Mouse (Mus musculus) neural tube, embryonic 13.5 days (tissue): ENCODE data around the gene Tead3. TPM values are rescaled to one million over a fixed set of nuclear protein-coding genes. Genes with fewer than 3 reads are reported as not detected.
A peak's percentile ranks its signal among the peaks of the same experiment; 100 is the strongest.
"Not testable (repeated sequence)": the region's sequence is repeated elsewhere in the genome, so short reads cannot be mapped to it uniquely, and the experiment has no call there.

Experiments used
- ATAC-seq: fragments of 200-750 bp; cut with Nextera tagmentation; 2 replicates; pipeline ENCODE4 v1.8.0; 2017; ENCODE audit warnings: low read depth, mild to moderate bottlenecking, moderate TSS enrichment, moderate library complexity
- H3K27ac ChIP-seq: fragments of 300-500 bp; sonication (generic); replicated peaks from 2 replicates; pipeline ENCODE4 v1.5.1; 2015; ENCODE audit warnings: moderate library complexity, mild to moderate bottlenecking, inconsistent platforms
- H3K27me3 ChIP-seq: fragments of 300-500 bp; sonication (generic); 2 replicates; pipeline ENCODE4 v1.6.1; 2015; ENCODE audit warnings: mild to moderate bottlenecking, inconsistent platforms
- H3K36me3 ChIP-seq: fragments of 300-500 bp; sonication (generic); 2 replicates; pipeline ENCODE4 v1.6.1; 2015; ENCODE audit warnings: mild to moderate bottlenecking, inconsistent platforms
- H3K4me1 ChIP-seq: fragments of 300-500 bp; sonication (generic); replicated peaks from 2 replicates; pipeline ENCODE4 v1.6.1; 2015; ENCODE audit warnings: inconsistent platforms
- H3K4me2 ChIP-seq: fragments of 300-500 bp; sonication (generic); 2 replicates; pipeline ENCODE4 v1.6.1; 2015; ENCODE audit warnings: inconsistent platforms, mild to moderate bottlenecking, moderate library complexity
- H3K4me3 ChIP-seq: fragments of 300-500 bp; sonication (generic); 2 replicates; pipeline ENCODE4 v1.5.1; 2015; ENCODE audit warnings: mild to moderate bottlenecking, inconsistent platforms
- H3K9ac ChIP-seq: fragments of 300-500 bp; sonication (generic); 2 replicates; pipeline ENCODE4 v1.6.1; 2015; ENCODE audit warnings: moderate library complexity, mild to moderate bottlenecking, inconsistent platforms
- H3K9me3 ChIP-seq: fragments of 300-500 bp; sonication (generic); 2 replicates; pipeline ENCODE4 v1.6.1; 2016; ENCODE audit warnings: inconsistent platforms
- WGBS: fragments of 180-500 bp; shearing (Covaris S2); methylation state at CpG from one replicate; pipeline ENCODE4 v1.1.7; 2015; 5-methylcytosine and 5-hydroxymethylcytosine counted together
- polyA plus RNA-seq: library from polyadenylated mRNA; unstranded; fragments of >200 nt; fragmentation: Nextera tagmentation; extraction: Ambion mirVana; gene quantifications from 2 replicates; pipeline ENCODE4 v1.2.1, GENCODE M21; 2015

Tead3 gene
- polyA plus RNA-seq, 1 experiment from 2014 or later: 2.1 TPM

GRCm38 (mm10) chr17:28337547-28337946, 13.1 kb downstream of the Tead3 start:
- no peak for ATAC-seq
- Histone ChIP-seq H3K4me1 (peaks cover 19% of the 10 kb centered on the region), H3K27ac (no peak overlapping the region), H3K9ac (no peak overlapping the region), H3K4me2 (no peak overlapping the region), H3K9me3 (no peaks in the 10 kb centered on the region), H3K27me3 (peaks cover 7% of the 10 kb centered on the region; the same call in 1 of the 2 replicates), H3K4me3 (no peak overlapping the region), H3K36me3 (no peaks in the 10 kb centered on the region)
- 92% methylated on average over 7 of the region's 7 CpGs for WGBS

DNA sequence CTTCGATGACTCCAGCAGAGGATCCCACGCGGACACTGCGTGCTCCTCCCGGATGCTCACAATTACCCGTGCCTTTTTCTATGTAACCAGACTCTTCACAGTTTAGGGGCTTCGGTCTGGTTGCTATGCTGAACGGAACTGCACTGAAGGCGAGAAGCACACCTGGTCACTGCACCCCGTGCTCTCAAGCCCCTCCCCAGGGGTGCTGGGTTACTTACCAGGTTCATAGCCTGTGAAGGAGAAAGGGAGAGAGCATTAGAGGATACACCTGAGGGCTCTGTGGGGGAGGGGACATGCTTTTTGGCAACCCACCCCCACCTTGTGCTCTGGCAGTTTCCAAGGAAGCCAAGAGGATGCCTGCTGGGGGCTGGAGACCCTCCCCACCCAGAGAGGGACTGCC, 15.3 kb downstream of the Tead3 start:
- 70% methylated on average over 10 of the region's 10 CpGs for WGBS
- Histone ChIP-seq H3K9me3 (no peaks in the 10 kb centered on the region), H3K9ac (no peak overlapping the region), H3K36me3 (peaks cover 15% of the 10 kb centered on the region), H3K4me3 (no peak overlapping the region), H3K4me2 (no peak overlapping the region), H3K4me1 (peaks cover 12% of the 10 kb centered on the region), H3K27me3 (no peaks in the 10 kb centered on the region), H3K27ac (no peak overlapping the region)
- no peak for ATAC-seq

- no peak overlapping the region for H3K9ac ChIP-seq
- peaks cover 23% of the 10 kb centered on the region for H3K36me3 ChIP-seq
- H3K27ac ChIP-seq: no peak overlapping the region
- 59% methylated on average over 31 of the region's 31 CpGs for WGBS
- no peak overlapping the region; the same call in 1 of the 2 replicates for H3K4me2 ChIP-seq
- H3K4me3 ChIP-seq: no peak overlapping the region
- no peaks in the 10 kb centered on the region for H3K9me3 ChIP-seq
- ATAC-seq: no peak
- H3K4me1 ChIP-seq: peaks cover 26% of the 10 kb centered on the region
- no peaks in the 10 kb centered on the region for H3K27me3 ChIP-seq
Observed at GRCm38 (mm10) chr17:28332915-28333546, 17.6 kb downstream of the Tead3 start.

DNA sequence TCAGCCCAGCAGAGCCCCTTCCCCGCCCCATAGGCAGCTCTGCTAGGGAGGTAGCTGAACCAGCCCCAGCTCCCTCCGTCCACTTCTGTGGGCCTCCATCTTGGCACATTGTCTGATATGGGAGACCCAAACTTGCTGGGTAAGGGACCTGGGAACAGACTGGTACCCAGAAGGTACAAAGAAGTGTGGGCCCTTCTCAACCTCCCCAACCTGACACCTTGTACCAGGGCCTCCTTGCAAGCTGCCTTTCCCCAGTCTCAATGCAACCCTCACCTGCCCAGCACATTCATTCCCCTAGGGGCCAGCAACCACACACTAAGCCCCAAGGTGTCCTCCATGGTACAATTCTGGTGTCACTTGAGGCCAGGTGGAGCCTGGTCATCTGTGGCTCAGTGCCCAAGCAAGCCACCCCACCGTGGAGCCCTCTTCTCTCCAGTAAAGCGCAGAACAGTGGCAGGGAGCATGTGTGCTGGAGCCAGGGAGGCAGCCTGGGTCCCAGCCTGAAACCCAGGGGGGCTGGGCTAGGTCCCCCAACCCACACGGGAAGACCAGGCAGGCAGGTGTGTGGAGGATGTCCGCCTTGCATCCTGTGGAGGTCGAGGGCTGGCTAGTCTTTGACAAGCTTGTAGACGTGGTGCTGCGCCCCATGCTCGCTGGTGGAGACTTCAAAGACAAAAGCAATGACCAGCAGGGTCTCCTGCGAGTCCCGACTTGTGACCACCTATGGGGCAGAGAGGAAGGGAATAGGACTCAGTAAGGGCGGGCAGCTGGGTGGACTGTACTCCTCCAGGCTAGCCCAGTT, 18.3 kb downstream of the Tead3 start:
- Histone ChIP-seq H3K36me3 (peaks cover 23% of the 10 kb centered on the region), H3K27me3 (no peaks in the 10 kb centered on the region), H3K9me3 (no peaks in the 10 kb centered on the region), H3K9ac (no peak overlapping the region), H3K4me3 (no peak overlapping the region), H3K27ac (no peak overlapping the region), H3K4me2 (no peak overlapping the region), H3K4me1 (peaks cover 34% of the 10 kb centered on the region)
- WGBS: 45% methylated on average over 13 of the region's 13 CpGs
- no peak for ATAC-seq

DNA sequence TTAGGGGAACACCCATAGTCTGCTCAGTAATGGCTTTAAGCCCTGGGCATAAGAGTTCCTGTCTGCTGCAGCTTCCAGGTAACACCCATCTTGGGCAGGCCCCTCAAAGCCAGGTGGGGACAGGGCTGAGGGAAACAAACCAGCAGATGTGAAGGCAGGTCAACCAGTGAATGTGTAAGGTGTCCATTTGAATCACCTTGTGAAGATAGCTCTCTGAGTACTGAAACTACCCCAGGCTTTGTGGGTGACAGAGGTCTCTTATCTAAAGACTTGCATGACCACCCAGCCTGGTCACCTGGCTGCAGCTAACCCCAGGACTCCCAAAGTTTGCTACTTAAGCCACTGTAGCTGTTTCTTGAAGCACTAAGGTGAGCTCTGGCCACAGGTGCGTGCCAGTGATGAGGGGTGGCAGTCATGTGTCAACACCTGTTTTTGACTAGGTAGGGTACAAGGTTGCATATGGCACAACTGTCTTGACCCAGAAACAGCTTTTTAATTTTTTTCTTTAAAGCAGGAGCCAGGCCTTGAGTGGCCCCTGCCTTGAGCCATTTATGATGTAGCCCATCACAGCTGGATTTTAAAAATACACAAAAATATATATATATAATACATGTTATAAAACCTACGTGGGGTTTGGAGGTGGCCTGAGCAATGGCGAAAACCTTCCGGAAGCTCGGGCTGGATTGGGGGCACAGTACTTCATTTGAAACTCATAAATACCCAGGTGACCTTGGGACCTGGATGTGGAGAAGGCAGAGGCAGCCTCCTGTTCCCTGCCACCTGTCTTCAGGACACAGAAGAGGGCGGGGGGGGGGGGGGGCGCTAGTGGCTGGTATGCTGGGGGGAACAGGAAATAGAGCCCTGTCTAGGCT, 19.1 kb downstream of the Tead3 start:
- ATAC-seq: no peak
- no peak overlapping the region for H3K4me3 ChIP-seq
- no peaks in the 10 kb centered on the region for H3K27me3 ChIP-seq
- 36% methylated on average over 7 of the region's 7 CpGs for WGBS
- H3K4me1 ChIP-seq: peaks cover 35% of the 10 kb centered on the region
- peaks cover 23% of the 10 kb centered on the region for H3K36me3 ChIP-seq
- H3K27ac ChIP-seq: no peak overlapping the region
- H3K4me2 ChIP-seq: no peak overlapping the region
- no peaks in the 10 kb centered on the region for H3K9me3 ChIP-seq
- no peak overlapping the region for H3K9ac ChIP-seq

DNA sequence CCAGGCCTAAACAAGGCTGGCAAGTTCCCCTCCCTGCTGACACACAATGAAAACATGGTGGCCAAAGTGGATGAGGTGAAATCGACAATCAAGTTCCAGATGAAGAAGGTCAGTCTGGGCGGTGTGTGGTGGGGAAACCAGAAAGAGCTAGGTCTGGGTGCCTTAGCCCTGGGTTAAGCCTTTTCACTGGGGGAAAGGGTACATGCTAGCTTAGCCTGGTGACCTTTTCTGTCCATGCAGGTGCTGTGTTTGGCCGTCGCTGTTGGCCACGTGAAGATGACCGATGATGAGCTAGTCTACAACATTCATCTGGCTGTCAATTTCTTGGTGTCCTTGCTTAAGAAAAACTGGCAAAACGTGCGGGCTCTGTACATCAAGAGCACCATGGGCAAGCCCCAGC, 20.0 kb downstream of the Tead3 start:
- not testable (repeated sequence) for H3K9me3 ChIP-seq, H3K4me3 ChIP-seq, H3K27ac ChIP-seq, H3K27me3 ChIP-seq, H3K9ac ChIP-seq, ATAC-seq
- peaks cover 27% of the 10 kb centered on the region for H3K36me3 ChIP-seq
- whole genome bisulfite sequencing: 67% methylated on average over 8 of the region's 8 CpGs
- peaks cover 35% of the 10 kb centered on the region for H3K4me1 ChIP-seq
- 0 out of 2 replicates have a peak overlapping the region, but pooled peaks have one; percentile 5 for H3K4me2 ChIP-seq

GRCm38 (mm10) chr17:28330232-28330546, 20.4 kb downstream of the Tead3 start:
- Histone ChIP-seq H3K36me3 (peaks cover 27% of the 10 kb centered on the region), H3K27me3 (no peaks in the 10 kb centered on the region), H3K9me3 (no peaks in the 10 kb centered on the region), H3K4me1 (peaks cover 35% of the 10 kb centered on the region), H3K4me2 (peak overlapping the region; percentile 96), H3K9ac (peak overlapping the region; percentile 99), H3K4me3 (peak overlapping the region; percentile 94), H3K27ac (no peak overlapping the region)
- no peak for ATAC-seq
- WGBS: 55% methylated on average over 2 of the region's 2 CpGs

- ATAC-seq: no peak
- Histone ChIP-seq H3K9me3 (no peaks in the 10 kb centered on the region; the same call in 1 of the 2 replicates), H3K36me3 (peaks cover 30% of the 10 kb centered on the region), H3K27ac (no peak overlapping the region), H3K27me3 (no peaks in the 10 kb centered on the region), H3K4me1 (peaks cover 35% of the 10 kb centered on the region), H3K4me3 (peak overlapping the region; percentile 94), H3K9ac (peak overlapping the region; percentile 99), H3K4me2 (peak overlapping the region; percentile 96)
- 9% methylated on average over 4 of the region's 4 CpGs for WGBS
Observed at GRCm38 (mm10) chr17:28329503-28330231, 20.9 kb downstream of the Tead3 start.

DNA sequence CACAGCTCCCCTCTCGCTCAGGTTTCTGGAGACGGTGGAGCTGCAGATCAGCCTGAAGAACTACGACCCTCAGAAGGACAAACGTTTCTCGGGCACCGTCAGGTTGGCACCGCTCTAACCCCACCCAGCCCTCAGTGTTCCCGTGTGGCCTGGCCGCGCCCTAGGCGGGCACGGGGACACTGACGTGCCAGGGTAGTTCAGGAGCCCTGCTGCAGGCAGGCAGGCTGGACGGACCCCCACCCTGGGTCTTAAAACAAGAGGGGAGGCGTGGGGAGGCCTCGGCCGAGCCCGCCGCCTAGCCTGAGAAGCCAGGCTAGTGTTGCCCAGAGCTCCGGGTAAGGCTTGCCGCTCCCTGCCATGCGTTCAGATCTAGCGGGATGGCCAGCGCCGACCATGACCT, 21.7 kb downstream of the Tead3 start:
- under 1% methylated on average over 25 of the region's 25 CpGs for WGBS
- Histone ChIP-seq H3K4me1 (peaks cover 35% of the 10 kb centered on the region), H3K4me2 (peak overlapping the region; percentile 96), H3K27me3 (no peaks in the 10 kb centered on the region), H3K9me3 (no peaks in the 10 kb centered on the region; the same call in 1 of the 2 replicates), H3K27ac (peak overlapping the region; percentile 96), H3K9ac (peak overlapping the region; percentile 99), H3K36me3 (peaks cover 37% of the 10 kb centered on the region), H3K4me3 (peak overlapping the region; percentile 94)
- peak; percentile 45 for ATAC-seq

DNA sequence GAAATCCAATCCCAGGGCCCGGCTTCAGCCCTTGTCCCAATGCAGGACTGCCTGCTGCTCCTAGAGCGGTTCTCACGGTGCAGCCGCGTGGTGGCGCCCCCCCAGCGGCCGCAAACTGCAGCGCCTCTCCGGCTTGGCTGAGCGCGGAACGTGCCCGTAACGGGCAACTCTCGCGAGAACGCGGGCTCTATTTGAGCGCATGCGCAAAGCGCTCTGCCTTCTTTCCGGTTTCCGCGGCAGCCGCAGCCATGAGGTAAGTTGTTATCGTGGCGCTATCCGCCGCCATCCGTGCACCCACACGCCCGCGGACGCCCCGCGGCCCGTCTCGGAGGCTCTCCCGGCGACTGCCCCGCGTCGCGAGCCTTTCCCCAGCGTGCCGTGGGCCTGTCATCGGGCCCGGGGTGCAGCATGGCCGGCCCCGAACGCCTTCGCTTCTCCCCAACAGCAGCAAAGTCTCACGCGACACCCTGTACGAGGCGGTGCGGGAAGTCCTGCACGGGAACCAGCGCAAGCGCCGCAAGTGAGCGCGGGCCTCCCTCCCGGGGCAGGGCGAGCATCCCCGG, 22.2 kb downstream of the Tead3 start, which contains the start of gene Rpl10a:
TSS of gene Rpl10a (plus strand) at position 106 of the 563 bp plus-strand sequence.
- Histone ChIP-seq H3K27me3 (no peaks in the 10 kb centered on the region), H3K9me3 (no peaks in the 10 kb centered on the region; the same call in 1 of the 2 replicates), H3K36me3 (peaks cover 40% of the 10 kb centered on the region), H3K9ac (peak within 1 kb of the TSS; percentile 99), H3K4me2 (peak within 1 kb of the TSS; percentile 96), H3K4me3 (peak within 1 kb of the TSS; percentile 94), H3K4me1 (peaks cover 33% of the 10 kb centered on the region), H3K27ac (peak within 1 kb of the TSS; percentile 96)
- peak; percentile 88 for ATAC-seq
- WGBS: under 1% methylated on average over 67 of the region's 67 CpGs

DNA sequence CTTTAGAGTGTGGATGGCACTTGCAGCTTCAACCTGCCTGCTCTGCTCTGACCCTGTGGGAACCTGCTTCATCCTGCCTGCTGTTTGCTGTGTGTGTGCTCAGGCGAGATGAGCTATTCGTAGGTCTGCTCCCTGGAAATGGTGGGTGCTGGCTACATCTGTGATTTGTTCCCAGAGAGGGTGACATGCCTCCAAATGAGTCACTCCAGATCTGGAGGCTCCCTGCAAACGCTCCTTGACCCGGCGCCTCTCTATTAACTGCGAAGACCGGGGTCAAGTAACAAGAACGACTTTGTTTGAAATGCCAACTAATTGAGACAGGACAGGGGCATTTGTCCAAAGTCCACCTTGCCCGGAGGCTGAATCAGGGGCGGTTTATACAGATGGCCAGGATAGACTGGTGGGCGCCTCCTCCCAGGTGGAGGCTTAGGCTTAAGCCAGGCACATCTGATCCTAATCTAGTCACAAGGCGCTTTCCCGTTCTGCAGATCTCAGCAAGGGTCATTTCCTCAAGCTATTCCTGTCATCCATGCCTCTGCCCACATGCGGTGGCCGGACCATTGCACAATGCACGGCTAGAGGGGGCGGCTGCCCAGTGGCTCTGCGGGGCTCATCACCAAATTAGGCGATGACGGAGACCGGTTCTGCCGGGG, 22.8 kb downstream of the Tead3 start:
- peaks cover 40% of the 10 kb centered on the region for H3K36me3 ChIP-seq
- WGBS: 9% methylated on average over 22 of the region's 22 CpGs
- H3K9me3 ChIP-seq: no peaks in the 10 kb centered on the region; the same call in 1 of the 2 replicates
- peak overlapping the region; percentile 96 for H3K4me2 ChIP-seq
- peak; percentile 73 for ATAC-seq
- H3K27me3 ChIP-seq: no peaks in the 10 kb centered on the region
- peaks cover 28% of the 10 kb centered on the region for H3K4me1 ChIP-seq
- H3K4me3 ChIP-seq: peak overlapping the region; percentile 94
- peak overlapping the region; percentile 84 for H3K9ac ChIP-seq
- peak overlapping the region; percentile 96 for H3K27ac ChIP-seq
